Mouse (Mus musculus) gonadal fat pad, adult 2 months (tissue): Measurements from ENCODE around the gene 4930503B20Rik. TPM values are rescaled to one million over a fixed set of nuclear protein-coding genes. Genes with fewer than 3 reads are reported as not detected.

ENCODE experiments used
- DNase-seq: peaks from one replicate; pipeline ENCODE4 v3.0.0-alpha.2; 2012; ENCODE audit warnings: low read depth
- polyA plus RNA-seq: library from polyadenylated mRNA; depleted of rRNA; stranded (reverse); fragments of >200 nt; gene quantifications from 2 replicates; pipeline ENCODE4 v1.2.3, GENCODE M21; 2012; rRNA removed

The 4930503B20Rik gene
- polyA plus RNA-seq, 1 experiment: 0.76 TPM

GRCm38 (mm10) chr3:146599198-146599900 is 51.8 kb downstream of the 4930503B20Rik start:
- no peak for DNase-seq

- no peak for DNase-seq
Measured at GRCm38 (mm10) chr3:146598411-146598810, 52.7 kb downstream of the 4930503B20Rik start.

GRCm38 (mm10) chr3:146596864-146597263 is 54.3 kb downstream of the 4930503B20Rik start:
- DNase-seq: no peak

DNA sequence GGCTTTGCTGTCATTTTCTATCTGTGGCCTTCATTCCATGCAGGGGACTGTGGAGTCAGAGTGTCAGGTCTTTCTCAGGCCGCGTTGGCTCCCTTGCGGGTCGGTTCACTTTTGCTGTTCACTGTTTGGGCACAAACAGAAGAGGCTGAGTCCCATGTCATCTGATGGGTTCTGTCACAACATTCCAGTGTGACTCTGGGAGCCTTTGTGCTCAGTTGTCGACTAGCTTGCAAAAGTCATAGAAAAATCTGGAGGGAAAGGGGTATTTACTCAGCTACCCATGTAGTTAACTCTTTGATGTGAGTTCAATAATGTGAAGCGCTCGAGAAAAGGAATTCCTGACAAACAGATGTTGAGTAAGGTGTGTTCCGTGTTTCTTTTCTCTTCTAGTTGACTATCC is 54.7 kb downstream of the 4930503B20Rik start:
- DNase-seq: no peak

GRCm38 (mm10) chr3:146595440-146595839 is 55.7 kb downstream of the 4930503B20Rik start:
- no peak for DNase-seq

Other genes starting within 250 kb of the 4930503B20Rik start
- 8.4 and 10.6 TPM in 2 replicates for gene Ssx2ip, start 246.7 kb downstream of the 4930503B20Rik start, polyA plus RNA-seq
- gene Ctbs, start 201.5 kb downstream of the 4930503B20Rik start, polyA plus RNA-seq: 7.3 and 8.5 TPM in 2 replicates
- gene Spata1, start 151.6 kb downstream of the 4930503B20Rik start, polyA plus RNA-seq: 2.0 and 2.9 TPM in 2 replicates
- gene Gng5, start 151.5 kb downstream of the 4930503B20Rik start, polyA plus RNA-seq: 670 and 713 TPM in 2 replicates
- gene Rpf1, start 129.9 kb downstream of the 4930503B20Rik start, polyA plus RNA-seq: 12.1 and 12.4 TPM in 2 replicates
- gene Uox, start 80.9 kb downstream of the 4930503B20Rik start, polyA plus RNA-seq: 1.5 and 3.8 TPM in 2 replicates
- gene Dnase2b, start 35.7 kb downstream of the 4930503B20Rik start, polyA plus RNA-seq: 0.90 and 1.5 TPM in 2 replicates
- gene Samd13, start 34.3 kb upstream of the 4930503B20Rik start, polyA plus RNA-seq: 2.3 and 2.5 TPM in 2 replicates
- gene Prkacb, start 161.7 kb upstream of the 4930503B20Rik start, polyA plus RNA-seq: 33.7 and 47.9 TPM in 2 replicates
- gene Ttll7, start 201.1 kb upstream of the 4930503B20Rik start, polyA plus RNA-seq: 1.2 and 1.3 TPM in 2 replicates